Mouse (Mus musculus): ENCODE measurements around the gene Gm21988. TPM values are rescaled to one million over a fixed set of nuclear protein-coding genes. Genes with fewer than 3 reads are reported as not detected.

Gene Gm21988
- total and polyA plus RNA-seq, 2 experiments = 0.28 to 5.8 TPM

DNA sequence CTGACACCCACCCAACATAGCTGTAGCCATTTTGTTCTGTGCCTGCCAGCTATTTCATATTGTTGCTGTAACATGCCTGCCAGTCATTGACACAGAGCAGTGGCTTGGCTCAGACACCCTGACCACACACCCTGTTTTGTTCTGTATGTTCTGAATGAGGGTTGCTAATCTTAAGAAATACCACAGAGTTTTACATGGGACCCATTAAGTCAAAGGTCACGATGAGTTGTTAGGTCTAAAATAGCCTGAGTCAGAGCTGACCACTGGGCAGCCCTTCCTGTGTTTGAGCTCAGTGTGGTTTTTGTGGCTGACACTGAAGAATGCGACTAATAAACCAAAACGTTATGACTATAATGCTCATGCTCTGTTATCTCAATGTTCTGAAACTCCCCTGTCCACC lies 41.3 kb downstream of the Gm21988 start:
- Histone ChIP-seq H3K9ac (ENCODE audit: low read depth, low read length) (no peak overlapping the region), H3K4me1 (ENCODE audit: control insufficient read depth, insufficient read depth, low read length) (peaks cover under 1% of the 10 kb centered on the region; the same call in 1 of the 2 replicates), H3K36me3 (ENCODE audit: control insufficient read depth, insufficient read depth, low read length) (no peaks in the 10 kb centered on the region), H3K27ac (replicated peaks; ENCODE audit: insufficient read depth, low read depth, low read length) (no peak overlapping the region), H3K79me2 (ENCODE audit: control insufficient read depth, insufficient read depth, low read length) (no peaks in the 10 kb centered on the region), H3K4me3 (ENCODE audit: insufficient read depth, low read depth, low read length) (no peak overlapping the region), H3K27me3 (ENCODE audit: control insufficient read depth, insufficient read depth, low read length) (no peaks in the 10 kb centered on the region)
- 82% methylated on average over 3 of the region's 3 CpGs for WGBS
- DNase-seq (ENCODE audit: extremely low read depth, low read depth, low spot score) = no peak
- TF ChIP-seq CTCF (IDR thresholded peaks at IDR 0.05; ENCODE audit: low read depth, low read length) (no peak), POLR2A (IDR thresholded peaks at IDR 0.05; ENCODE audit: extremely low read depth, insufficient read depth, low read length) (no peak)

DNA sequence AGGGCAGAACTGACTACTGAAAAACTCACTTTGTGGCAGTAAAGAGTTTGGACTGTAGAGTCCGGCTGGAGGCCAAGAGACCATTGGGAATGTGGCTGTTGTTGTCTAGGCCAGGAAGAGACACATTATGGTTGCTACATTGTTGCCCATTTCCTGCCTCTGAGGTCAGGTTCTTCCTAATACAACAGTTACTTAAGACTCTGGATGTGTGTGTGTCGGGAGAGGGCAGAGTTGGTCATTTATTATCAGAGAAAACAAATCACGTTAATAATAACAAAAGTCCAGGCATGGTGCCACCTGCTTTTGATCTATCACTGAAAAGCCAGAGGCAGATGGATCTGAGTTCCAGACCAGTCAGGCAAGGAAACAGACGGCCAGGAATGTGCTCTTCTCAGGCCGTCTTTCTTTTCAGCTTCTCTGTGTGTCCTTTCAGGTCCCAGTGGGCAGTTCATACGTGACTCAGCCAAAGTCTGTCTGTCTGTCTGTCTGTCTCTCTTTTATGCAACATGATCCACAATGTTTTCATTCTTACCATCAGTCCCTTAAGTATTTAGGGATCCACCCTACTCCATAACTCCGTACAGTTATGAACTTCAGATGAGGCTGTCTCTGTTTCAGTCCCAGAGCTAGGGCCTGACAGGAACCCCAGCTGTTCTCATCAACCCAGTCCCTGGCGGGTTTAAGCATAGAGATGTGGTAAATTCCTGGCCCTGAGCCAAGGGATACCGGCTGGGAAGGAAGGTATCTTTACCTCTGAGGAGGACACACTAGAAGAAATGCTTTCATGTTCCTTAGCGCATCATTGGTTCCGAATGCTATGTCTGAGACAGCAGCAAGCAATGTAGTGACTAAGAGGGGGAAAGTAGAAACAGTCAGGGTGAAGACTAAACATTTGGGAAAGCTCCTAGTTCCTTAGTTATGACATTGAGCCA lies 46.0 kb downstream of the Gm21988 start:
- no peak overlapping the region for H3K4me3 ChIP-seq (ENCODE audit: insufficient read depth, low read depth, low read length)
- no peaks in the 10 kb centered on the region for H3K36me3 ChIP-seq (ENCODE audit: control insufficient read depth, insufficient read depth, low read length)
- no peak overlapping the region for H3K27ac ChIP-seq (replicated peaks; ENCODE audit: insufficient read depth, low read depth, low read length)
- H3K27me3 ChIP-seq (ENCODE audit: control insufficient read depth, insufficient read depth, low read length) = no peaks in the 10 kb centered on the region
- TF ChIP-seq POLR2A (IDR thresholded peaks at IDR 0.05; ENCODE audit: extremely low read depth, insufficient read depth, low read length) (no peak), CTCF (IDR thresholded peaks at IDR 0.05; ENCODE audit: low read depth, low read length) (no peak)
- H3K4me1 ChIP-seq (ENCODE audit: control insufficient read depth, insufficient read depth, low read length) = peaks cover 2% of the 10 kb centered on the region; the same call in 1 of the 2 replicates
- DNase-seq (ENCODE audit: extremely low read depth, low read depth, low spot score) = no peak
- H3K79me2 ChIP-seq (ENCODE audit: control insufficient read depth, insufficient read depth, low read length) = no peaks in the 10 kb centered on the region
- 68% methylated on average over 11 of the region's 11 CpGs for WGBS
- no peak overlapping the region for H3K9ac ChIP-seq (ENCODE audit: low read depth, low read length)

DNA sequence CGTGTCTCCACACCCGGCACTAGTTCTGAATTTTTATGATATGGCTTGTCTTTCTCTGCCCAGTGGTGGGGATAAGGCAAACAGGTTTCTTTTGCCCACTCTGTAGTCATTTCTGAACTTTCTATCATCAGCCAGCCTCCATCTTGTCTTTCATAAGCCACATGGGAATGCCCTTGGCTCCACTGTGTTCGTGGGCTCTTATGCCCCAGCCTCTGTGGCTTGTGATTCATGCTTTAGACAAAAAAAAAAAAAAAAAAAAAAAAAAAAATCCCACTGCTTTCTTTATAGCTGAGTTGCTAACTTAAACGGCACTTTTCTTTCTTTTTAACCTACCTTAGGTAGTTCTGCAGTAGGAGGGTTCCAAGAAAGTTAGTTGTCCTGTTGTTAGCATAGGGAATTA lies 47.5 kb downstream of the Gm21988 start:
- DNase-seq (ENCODE audit: extremely low read depth, low read depth, low spot score) = no peak
- Histone ChIP-seq H3K36me3 (ENCODE audit: control insufficient read depth, insufficient read depth, low read length) (no peaks in the 10 kb centered on the region), H3K4me1 (ENCODE audit: control insufficient read depth, insufficient read depth, low read length) (peaks cover 2% of the 10 kb centered on the region; the same call in 1 of the 2 replicates), H3K4me3 (ENCODE audit: insufficient read depth, low read depth, low read length) (no peak overlapping the region), H3K9ac (ENCODE audit: low read depth, low read length) (no peak overlapping the region), H3K27ac (replicated peaks; ENCODE audit: insufficient read depth, low read depth, low read length) (no peak overlapping the region), H3K79me2 (ENCODE audit: control insufficient read depth, insufficient read depth, low read length) (no peaks in the 10 kb centered on the region), H3K27me3 (ENCODE audit: control insufficient read depth, insufficient read depth, low read length) (no peaks in the 10 kb centered on the region)
- no peak for TF ChIP-seq CTCF (IDR thresholded peaks at IDR 0.05; ENCODE audit: low read depth, low read length)
- 84% methylated on average over 4 of the region's 4 CpGs for WGBS

DNA sequence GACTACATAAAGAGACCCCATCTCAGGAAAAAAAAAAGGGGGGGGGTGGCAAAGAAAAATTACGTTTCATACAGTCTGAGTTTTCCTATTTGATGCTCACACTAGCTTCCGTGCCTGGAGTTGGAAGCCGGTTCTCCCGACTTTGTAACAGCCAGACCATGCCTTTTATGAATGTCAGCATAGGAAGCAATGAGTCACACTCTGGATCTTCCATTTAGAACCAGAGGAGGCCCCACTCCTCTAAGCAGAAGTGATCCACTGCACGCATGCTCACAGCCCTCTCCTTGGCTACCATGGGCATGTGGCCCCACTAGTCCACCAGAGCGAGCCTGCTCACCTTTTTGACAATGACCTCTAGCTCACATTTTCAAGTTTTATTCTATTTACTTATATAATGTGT lies 48.4 kb downstream of the Gm21988 start:
- no peaks in the 10 kb centered on the region for H3K79me2 ChIP-seq (ENCODE audit: control insufficient read depth, insufficient read depth, low read length)
- no peaks in the 10 kb centered on the region for H3K27me3 ChIP-seq (ENCODE audit: control insufficient read depth, insufficient read depth, low read length)
- H3K4me1 ChIP-seq (ENCODE audit: control insufficient read depth, insufficient read depth, low read length) = peaks cover 2% of the 10 kb centered on the region; the same call in 1 of the 2 replicates
- TF ChIP-seq CTCF (IDR thresholded peaks at IDR 0.05; ENCODE audit: low read depth, low read length) (no peak), POLR2A (IDR thresholded peaks at IDR 0.05; ENCODE audit: extremely low read depth, insufficient read depth, low read length) (no peak)
- no peaks in the 10 kb centered on the region for H3K36me3 ChIP-seq (ENCODE audit: control insufficient read depth, insufficient read depth, low read length)
- no peak for DNase-seq (ENCODE audit: extremely low read depth, low read depth, low spot score)
- WGBS = 89% methylated on average over 6 of the region's 6 CpGs
- H3K27ac ChIP-seq (replicated peaks; ENCODE audit: insufficient read depth, low read depth, low read length) = no peak overlapping the region
- no peak overlapping the region for H3K9ac ChIP-seq (ENCODE audit: low read depth, low read length)
- no peak overlapping the region for H3K4me3 ChIP-seq (ENCODE audit: insufficient read depth, low read depth, low read length)

DNA sequence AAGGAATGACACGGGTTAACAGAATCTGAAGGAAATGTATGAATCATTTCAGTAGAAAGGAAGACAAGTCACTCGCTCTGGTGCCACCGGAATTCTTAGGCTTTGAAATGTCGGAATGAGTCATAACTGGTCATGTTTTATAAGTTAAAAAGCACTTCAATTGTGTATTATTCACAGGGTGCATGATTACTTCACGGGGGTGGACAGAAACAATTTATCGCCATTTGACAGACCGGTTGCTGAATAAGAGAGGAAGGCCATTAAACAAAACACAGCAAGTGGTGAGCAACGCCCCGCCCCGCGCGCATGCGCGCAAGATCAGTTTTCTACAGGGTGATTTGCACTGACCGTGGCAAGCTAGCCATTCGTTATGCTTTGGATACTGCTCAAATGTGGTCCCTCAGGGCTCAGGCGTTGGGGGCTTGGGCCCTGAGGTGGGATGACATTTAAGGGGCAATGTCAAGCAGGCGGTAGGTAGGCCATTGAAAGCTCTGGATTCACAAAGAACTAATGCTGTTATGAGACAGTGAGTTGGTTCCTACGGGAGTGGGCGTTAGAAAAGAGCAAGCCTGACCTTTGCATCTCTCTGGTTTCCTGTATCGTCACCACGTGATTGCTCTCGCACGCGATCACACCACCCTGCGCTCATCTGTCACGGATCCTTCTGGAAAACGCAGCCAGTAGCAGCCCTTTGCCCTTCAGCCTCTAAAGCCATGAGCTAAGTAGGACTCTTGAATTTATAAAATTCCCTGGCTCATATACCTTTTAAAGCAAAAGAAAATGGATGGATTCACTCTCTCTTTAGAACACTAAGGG lies 50.1 kb downstream of the Gm21988 start:
- TF ChIP-seq POLR2A (IDR thresholded peaks at IDR 0.05; ENCODE audit: extremely low read depth, insufficient read depth, low read length) = no peak
- no peak for TF ChIP-seq CTCF (IDR thresholded peaks at IDR 0.05; ENCODE audit: low read depth, low read length)
- no peak overlapping the region for H3K27ac ChIP-seq (replicated peaks; ENCODE audit: insufficient read depth, low read depth, low read length)
- WGBS = 84% methylated on average over 28 of the region's 28 CpGs

More for the DNA sequence above, 50.1 kb downstream of the Gm21988 start:
- Histone ChIP-seq H3K27me3 (ENCODE audit: control insufficient read depth, insufficient read depth, low read length) (no peaks in the 10 kb centered on the region), H3K4me3 (ENCODE audit: insufficient read depth, low read depth, low read length) (no peak overlapping the region), H3K9ac (ENCODE audit: low read depth, low read length) (no peak overlapping the region), H3K4me1 (ENCODE audit: control insufficient read depth, insufficient read depth, low read length) (peaks cover 2% of the 10 kb centered on the region; the same call in 1 of the 2 replicates), H3K36me3 (ENCODE audit: control insufficient read depth, insufficient read depth, low read length) (no peaks in the 10 kb centered on the region), H3K79me2 (ENCODE audit: control insufficient read depth, insufficient read depth, low read length) (no peaks in the 10 kb centered on the region)
- no peak for DNase-seq (ENCODE audit: extremely low read depth, low read depth, low spot score)

Other genes with a start within 250 kb of the Gm21988 start
- 175 and 176 TPM in 2 replicates for gene Gabarap, start 248.7 kb downstream of the Gm21988 start, total RNA-seq (2014; rRNA removed)
- gene Gabarap, start 248.7 kb downstream of the Gm21988 start, polyA plus RNA-seq (2012; rRNA removed) = 430 and 476 TPM in 2 replicates
- 8.0 and 8.5 TPM in 2 replicates for gene Phf23, start 244.1 kb downstream of the Gm21988 start, total RNA-seq (2014; rRNA removed)
- 8.8 and 12.1 TPM in 2 replicates for gene Phf23, start 244.1 kb downstream of the Gm21988 start, polyA plus RNA-seq (2012; rRNA removed)
- 2.8 TPM in 2 replicates for gene Dvl2, start 239.2 kb downstream of the Gm21988 start, total RNA-seq (2014; rRNA removed)
- 3.7 and 4.5 TPM in 2 replicates for gene Dvl2, start 239.2 kb downstream of the Gm21988 start, polyA plus RNA-seq (2012; rRNA removed)
- gene Acadvl, start 224.4 kb downstream of the Gm21988 start, total RNA-seq (2014; rRNA removed) = 314 and 344 TPM in 2 replicates
- 302 and 314 TPM in 2 replicates for gene Acadvl, start 224.4 kb downstream of the Gm21988 start, polyA plus RNA-seq (2012; rRNA removed)
- 0.37 and 1.0 TPM in 2 replicates for gene Dlg4, start 222.9 kb downstream of the Gm21988 start, total RNA-seq (2014; rRNA removed)
- 1.1 and 1.3 TPM in 2 replicates for gene Dlg4, start 222.9 kb downstream of the Gm21988 start, polyA plus RNA-seq (2012; rRNA removed)
- gene Asgr1, start 185.7 kb downstream of the Gm21988 start, total RNA-seq (2014; rRNA removed) = 531 and 680 TPM in 2 replicates
- 730 and 786 TPM in 2 replicates for gene Asgr1, start 185.7 kb downstream of the Gm21988 start, polyA plus RNA-seq (2012; rRNA removed)
- gene Asgr2, start 147.2 kb downstream of the Gm21988 start, total RNA-seq (2014; rRNA removed) = 166 and 194 TPM in 2 replicates
- 212 and 216 TPM in 2 replicates for gene Asgr2, start 147.2 kb downstream of the Gm21988 start, polyA plus RNA-seq (2012; rRNA removed)
- 0.27 TPM in 1 of 2 replicates, not detected in the other for gene Mgl2, start 109.5 kb downstream of the Gm21988 start, total RNA-seq (2014; rRNA removed)
- gene Mgl2, start 109.5 kb downstream of the Gm21988 start, polyA plus RNA-seq (2012; rRNA removed) = 0.06 and 0.09 TPM in 2 replicates
- 0.55 and 0.67 TPM in 2 replicates for gene Clec10a, start 83.6 kb downstream of the Gm21988 start, total RNA-seq (2014; rRNA removed)
- 0.27 and 0.95 TPM in 2 replicates for gene Clec10a, start 83.6 kb downstream of the Gm21988 start, polyA plus RNA-seq (2012; rRNA removed)
- gene Slc16a11, start 27.1 kb downstream of the Gm21988 start, total RNA-seq (2014; rRNA removed) = 6.6 and 12.5 TPM in 2 replicates
- 37.1 and 84.4 TPM in 2 replicates for gene Slc16a11, start 27.1 kb downstream of the Gm21988 start, polyA plus RNA-seq (2012; rRNA removed)
- 0.47 and 1.3 TPM in 2 replicates for gene Slc16a13, start 18.8 kb downstream of the Gm21988 start, total RNA-seq (2014; rRNA removed)
- gene Slc16a13, start 18.8 kb downstream of the Gm21988 start, polyA plus RNA-seq (2012; rRNA removed) = 1.7 and 3.3 TPM in 2 replicates
- gene Bcl6b, start 10.0 kb downstream of the Gm21988 start, total RNA-seq (2014; rRNA removed) = 0.74 and 0.81 TPM in 2 replicates
- 0.56 and 1.3 TPM in 2 replicates for gene Bcl6b, start 10.0 kb downstream of the Gm21988 start, polyA plus RNA-seq (2012; rRNA removed)
- gene 0610010K14Rik, start 1.9 kb downstream of the Gm21988 start, total RNA-seq (2014; rRNA removed) = 6.5 and 9.9 TPM in 2 replicates
- 30.6 and 34.0 TPM in 2 replicates for gene 0610010K14Rik, start 1.9 kb downstream of the Gm21988 start, polyA plus RNA-seq (2012; rRNA removed)
- 7.7 and 9.3 TPM in 2 replicates for gene Rnasek, start within 50 bp of the Gm21988 start, total RNA-seq (2014; rRNA removed)
- gene Rnasek, start within 50 bp of the Gm21988 start, polyA plus RNA-seq (2012; rRNA removed) = 158 and 176 TPM in 2 replicates
- gene Alox12, start 15.5 kb upstream of the Gm21988 start, total RNA-seq (2014; rRNA removed) = 0.09 and 0.20 TPM in 2 replicates
- gene Alox12, start 15.5 kb upstream of the Gm21988 start, polyA plus RNA-seq (2012; rRNA removed) = 0.28 and 0.46 TPM in 2 replicates
- gene Alox12e, start 82.8 kb upstream of the Gm21988 start, total RNA-seq (2014; rRNA removed) = not detected in 2 replicates
- not detected in 2 replicates for gene Alox12e, start 82.8 kb upstream of the Gm21988 start, polyA plus RNA-seq (2012; rRNA removed)
- gene Alox15, start 112.2 kb upstream of the Gm21988 start, total RNA-seq (2014; rRNA removed) = 0.07 and 0.09 TPM in 2 replicates
- gene Alox15, start 112.2 kb upstream of the Gm21988 start, polyA plus RNA-seq (2012; rRNA removed) = 0.10 TPM in 1 of 2 replicates, not detected in the other
- 3.1 and 3.3 TPM in 2 replicates for gene Pelp1, start 170.2 kb upstream of the Gm21988 start, total RNA-seq (2014; rRNA removed)
- gene Pelp1, start 170.2 kb upstream of the Gm21988 start, polyA plus RNA-seq (2012; rRNA removed) = 7.7 and 7.9 TPM in 2 replicates
- gene Arrb2, start 192.8 kb upstream of the Gm21988 start, total RNA-seq (2014; rRNA removed) = 9.5 and 11.5 TPM in 2 replicates
- gene Arrb2, start 192.8 kb upstream of the Gm21988 start, polyA plus RNA-seq (2012; rRNA removed) = 14.7 and 22.2 TPM in 2 replicates
- gene Med11, start 212.1 kb upstream of the Gm21988 start, total RNA-seq (2014; rRNA removed) = 11.2 and 13.3 TPM in 2 replicates
- gene Med11, start 212.1 kb upstream of the Gm21988 start, polyA plus RNA-seq (2012; rRNA removed) = 9.4 and 10.4 TPM in 2 replicates
- gene Zmynd15, start 219.6 kb upstream of the Gm21988 start, total RNA-seq (2014; rRNA removed) = 0.74 and 1.5 TPM in 2 replicates
- gene Zmynd15, start 219.6 kb upstream of the Gm21988 start, polyA plus RNA-seq (2012; rRNA removed) = 2.1 and 4.4 TPM in 2 replicates
- 5.7 and 10.2 TPM in 2 replicates for gene Cxcl16, start 220.2 kb upstream of the Gm21988 start, total RNA-seq (2014; rRNA removed)
- 7.2 and 10.2 TPM in 2 replicates for gene Cxcl16, start 220.2 kb upstream of the Gm21988 start, polyA plus RNA-seq (2012; rRNA removed)